Mouse (Mus musculus): Measurements from ENCODE around the gene Lmna.

Gene Lmna

GRCm38 (mm10) chr3:88518411-88518810 is 8.7 kb upstream of the Lmna start:
- DNase-seq, result no peak

- no peak for DNase-seq
Measured at GRCm38 (mm10) chr3:88516407-88516806, 6.7 kb upstream of the Lmna start.

GRCm38 (mm10) chr3:88515095-88515386 is 5.3 kb upstream of the Lmna start:
- no peak for DNase-seq

GRCm38 (mm10) chr3:88514231-88515094 is 4.7 kb upstream of the Lmna start:
- no peak for DNase-seq

- DNase-seq, result no peak
Measured at GRCm38 (mm10) chr3:88513546-88514115, 3.9 kb upstream of the Lmna start.

GRCm38 (mm10) chr3:88512896-88513545 is 3.3 kb upstream of the Lmna start:
- no peak for DNase-seq

GRCm38 (mm10) chr3:88512141-88512895 is 2.6 kb upstream of the Lmna start:
- DNase-seq, result no peak

- no peak for DNase-seq
Measured at GRCm38 (mm10) chr3:88511559-88511958, 1.8 kb upstream of the Lmna start.

GRCm38 (mm10) chr3:88510421-88511289 is 899 bp upstream of the Lmna start:
- no peak for DNase-seq

GRCm38 (mm10) chr3:88509250-88509649 is 506 bp downstream of the Lmna start:
- DNase-seq, result no peak

- DNase-seq, result no peak
Measured at GRCm38 (mm10) chr3:88505765-88506164, 4.0 kb downstream of the Lmna start.

GRCm38 (mm10) chr3:88505081-88505480 is 4.7 kb downstream of the Lmna start:
- no peak for DNase-seq

GRCm38 (mm10) chr3:88503881-88504746 is 5.6 kb downstream of the Lmna start:
- no peak for DNase-seq

- DNase-seq, result no peak
Measured at GRCm38 (mm10) chr3:88503505-88503863, 6.3 kb downstream of the Lmna start.

GRCm38 (mm10) chr3:88502641-88503504 is 6.9 kb downstream of the Lmna start:
- DNase-seq, result peak; percentile 92 to 93

- peak; percentile 50 to 54 for DNase-seq
Measured at GRCm38 (mm10) chr3:88502031-88502571, 7.7 kb downstream of the Lmna start.

GRCm38 (mm10) chr3:88501366-88502030 is 8.3 kb downstream of the Lmna start:
- DNase-seq, result no peak

- no peak for DNase-seq
Measured at GRCm38 (mm10) chr3:88500655-88501365, 8.9 kb downstream of the Lmna start.

- DNase-seq, result no peak
Measured at GRCm38 (mm10) chr3:88500087-88500486, 9.7 kb downstream of the Lmna start.

Data from cerebellum, postnatal 14 days (tissue).